ENCODE assay signal across 15 mouse cellular contexts in genomic region chr1:187676626-187677025, GRCm38 (mm10).
"Had no signal": no experiment of that assay in that cellular context is flagged by ENCODE, and none has a peak within 500 bp of the region (broad histone marks: within the 10 kb centered on the region; RNA-seq: fewer than 3 reads in every experiment).

No protein-coding gene starts in this region.

- H3K4me2 ChIP-seq: liver, embryonic 13.5 days; midbrain, embryonic 12.5 days; stomach, embryonic 15.5 days had no signal

- ATAC-seq: midbrain, embryonic 16.5 days had no signal

- H3K27ac ChIP-seq: liver, embryonic 13.5 days; midbrain, embryonic 12.5 days; stomach, embryonic 15.5 days had no signal

- H3K4me1 ChIP-seq: liver, embryonic 13.5 days; midbrain, embryonic 12.5 days; stomach, embryonic 15.5 days had no signal

- H3K36me3 ChIP-seq: liver, embryonic 13.5 days; midbrain, embryonic 12.5 days; stomach, embryonic 15.5 days had no signal

- DNase-seq: kidney, adult 18-20 months; kidney, postnatal 10 days; kidney, postnatal 4 days; left cerebral cortex, postnatal 4 days; liver, embryonic 13.5 days; lung, adult 2 months; lung, postnatal 14 days; lung, postnatal 4 days; right cerebral cortex, adult 18-20 months; right cerebral cortex, postnatal 25 days; spleen, adult 18-20 months; thymus, postnatal 25 days had no signal

- H3K9me3 ChIP-seq: liver, embryonic 13.5 days; midbrain, embryonic 12.5 days; stomach, embryonic 15.5 days had no signal

- H3K9ac ChIP-seq: liver, embryonic 13.5 days; midbrain, embryonic 12.5 days; stomach, embryonic 15.5 days had no signal

- H3K27me3 ChIP-seq: liver, embryonic 13.5 days; midbrain, embryonic 12.5 days; stomach, embryonic 15.5 days had no signal

- H3K4me3 ChIP-seq: liver, embryonic 13.5 days; midbrain, embryonic 12.5 days; stomach, embryonic 15.5 days had no signal
